In genomic region chr19:5275736-5276135, GRCm38 (mm10) we compare ENCODE assay signal across 23 mouse cellular contexts. TPM values are rescaled to one million over a fixed set of nuclear protein-coding genes. Genes with fewer than 3 reads are reported as not detected.
"Had no signal": no experiment of that assay in that cellular context is flagged by ENCODE, and none has a peak within 500 bp of the region (broad histone marks: within the 10 kb centered on the region; RNA-seq: fewer than 3 reads in every experiment).

No protein-coding gene starts in this region.

- H3K9ac ChIP-seq: neural tube, embryonic 15.5 days; stomach, embryonic 15.5 days had no signal

- H3K27me3 ChIP-seq: neural tube, embryonic 15.5 days; stomach, embryonic 15.5 days had no signal

- DNase-seq: retina, postnatal 1 day; right cerebral cortex, adult 18-20 months; right cerebral cortex, postnatal 14 days; right cerebral cortex, postnatal 25 days; right cerebral cortex, postnatal 4 days; spleen, adult 18-20 months; thymus, adult 18-20 months; thymus, adult 2 months; thymus, postnatal 14 days; thymus, postnatal 25 days; thymus, postnatal 36 days; thymus, postnatal 4 days had no signal

- H3K27ac ChIP-seq: neural tube, embryonic 15.5 days; stomach, embryonic 15.5 days; stomach, postnatal 0 days had no signal

- H3K9me3 ChIP-seq: neural tube, embryonic 15.5 days; stomach, embryonic 15.5 days had no signal

- H3K4me3 ChIP-seq: neural tube, embryonic 15.5 days; stomach, embryonic 15.5 days had no signal

- H3K4me2 ChIP-seq: neural tube, embryonic 15.5 days; stomach, embryonic 15.5 days had no signal

RNA-seq across cellular contexts. Expression of gene Gal3st3, which starts 22.4 kb away (rescaled TPM):
- total RNA-seq: neutrophil, adult 5-6 weeks had no signal
- polyA plus RNA-seq: small intestine, adult 2 months had no signal

RNA-seq across cellular contexts. Expression of gene Catsper1, which starts 59.8 kb away (rescaled TPM):
- total RNA-seq: neutrophil, adult 5-6 weeks had no signal
- polyA plus RNA-seq: neural tube, embryonic 14.5 days; neural tube, embryonic 15.5 days; small intestine, adult 2 months; spleen, adult 2 months; stomach, embryonic 14.5 days; stomach, embryonic 15.5 days; stomach, embryonic 16.5 days; stomach, postnatal 0 days; thymus, adult 2 months; thymus, postnatal 0 days; urinary bladder, adult 2 months had no signal
